Mouse (Mus musculus) neural tube, embryonic 10.5 days (tissue): ENCODE measurements around the gene Zfand3.

Experiments used
- DNase-seq: peaks from one replicate; pipeline ENCODE4 v3.0.0-alpha.2; 2017; ENCODE audit warnings: low spot score; ENCODE audit errors: extremely low spot score

Gene Zfand3

GRCm38 (mm10) chr17:30147897-30148296 lies 143.4 kb downstream of the Zfand3 start:
- DNase-seq = no peak

GRCm38 (mm10) chr17:30148320-30148719 lies 143.8 kb downstream of the Zfand3 start:
- no peak for DNase-seq

GRCm38 (mm10) chr17:30149911-30150310 lies 145.4 kb downstream of the Zfand3 start:
- no peak for DNase-seq

GRCm38 (mm10) chr17:30154144-30154543 lies 149.6 kb downstream of the Zfand3 start:
- no peak for DNase-seq

- no peak for DNase-seq
These were observed 150.3 kb downstream of the Zfand3 start for GRCm38 (mm10) chr17:30154861-30155260.

- no peak for DNase-seq
These were observed 150.9 kb downstream of the Zfand3 start for GRCm38 (mm10) chr17:30155411-30155925.

- no peak for DNase-seq
These were observed 154.0 kb downstream of the Zfand3 start for GRCm38 (mm10) chr17:30158419-30159108.

GRCm38 (mm10) chr17:30159341-30159740 lies 154.8 kb downstream of the Zfand3 start:
- no peak for DNase-seq

- DNase-seq = no peak
These were observed 156.4 kb downstream of the Zfand3 start for GRCm38 (mm10) chr17:30160823-30161432.

- DNase-seq = no peak
These were observed 158.4 kb downstream of the Zfand3 start for GRCm38 (mm10) chr17:30162983-30163382.

- DNase-seq = no peak
These were observed 159.3 kb downstream of the Zfand3 start for GRCm38 (mm10) chr17:30163793-30164192.

- DNase-seq = no peak
These were observed 160.3 kb downstream of the Zfand3 start for GRCm38 (mm10) chr17:30164818-30165217.

GRCm38 (mm10) chr17:30177435-30177834 lies 172.9 kb downstream of the Zfand3 start:
- no peak for DNase-seq

- no peak for DNase-seq
These were observed 173.9 kb downstream of the Zfand3 start for GRCm38 (mm10) chr17:30178402-30178801.

GRCm38 (mm10) chr17:30180197-30180596 lies 175.7 kb downstream of the Zfand3 start:
- no peak for DNase-seq

GRCm38 (mm10) chr17:30181554-30181953 lies 177.0 kb downstream of the Zfand3 start:
- DNase-seq = no peak

- DNase-seq = no peak
These were observed 177.5 kb downstream of the Zfand3 start for GRCm38 (mm10) chr17:30182063-30182462.

GRCm38 (mm10) chr17:30183561-30183960 lies 179.0 kb downstream of the Zfand3 start:
- no peak for DNase-seq

GRCm38 (mm10) chr17:30187154-30187553 lies 182.6 kb downstream of the Zfand3 start:
- DNase-seq = no peak

- no peak for DNase-seq
These were observed 183.0 kb downstream of the Zfand3 start for GRCm38 (mm10) chr17:30187581-30187980.

- DNase-seq = no peak
These were observed 183.8 kb downstream of the Zfand3 start for GRCm38 (mm10) chr17:30188031-30188981.
